Mouse (Mus musculus) hindbrain, embryonic 12.5 days (tissue): ENCODE measurements around the gene Nploc4. TPM values are rescaled to one million over a fixed set of nuclear protein-coding genes. Genes with fewer than 3 reads are reported as not detected.

ENCODE experiments used
- ATAC-seq: fragments of 200-750 bp; cut with Nextera tagmentation; 2 replicates; pipeline ENCODE4 v1.8.0; 2017; ENCODE audit warnings: moderate TSS enrichment; ENCODE audit not compliant: low FRiP score
- H3K27ac ChIP-seq: fragments of 300-500 bp; sonication (generic); 2 replicates; pipeline ENCODE4 v1.5.1; 2016; ENCODE audit warnings: mild to moderate bottlenecking
- H3K27me3 ChIP-seq: fragments of 300-500 bp; sonication (generic); 2 replicates; pipeline ENCODE4 v1.6.1; 2016; ENCODE audit warnings: mild to moderate bottlenecking
- H3K36me3 ChIP-seq: fragments of 300-500 bp; sonication (generic); 2 replicates; pipeline ENCODE4 v1.6.1; 2016; ENCODE audit warnings: mild to moderate bottlenecking
- H3K4me1 ChIP-seq: fragments of 300-500 bp; sonication (generic); 2 replicates; pipeline ENCODE4 v1.6.1; 2016
- H3K4me2 ChIP-seq: fragments of 300-500 bp; sonication (generic); replicated peaks from 2 replicates; pipeline ENCODE4 v1.6.1; 2016; ENCODE audit warnings: mild to moderate bottlenecking
- H3K4me3 ChIP-seq: fragments of 300-500 bp; sonication (generic); 2 replicates; pipeline ENCODE4 v1.5.1; 2016; ENCODE audit warnings: mild to moderate bottlenecking
- H3K9ac ChIP-seq: fragments of 300-500 bp; sonication (generic); 2 replicates; pipeline ENCODE4 v1.6.1; 2016; ENCODE audit warnings: mild to moderate bottlenecking, moderate library complexity
- H3K9me3 ChIP-seq: fragments of 300-500 bp; sonication (generic); replicated peaks from 2 replicates; pipeline ENCODE4 v1.6.1; 2016; ENCODE audit warnings: mild to moderate bottlenecking
- WGBS: fragments of 180-500 bp; shearing (Covaris S2); methylation state at CpG from one replicate; pipeline ENCODE4 v1.1.7; 2016; 5-methylcytosine and 5-hydroxymethylcytosine counted together
- polyA plus RNA-seq: library from polyadenylated mRNA; unstranded; fragments of >200 nt; fragmentation: Nextera tagmentation; extraction: Ambion mirVana; gene quantifications from 2 replicates; pipeline ENCODE4 v1.2.1, GENCODE M21; 2016

Nploc4 gene
- polyA plus RNA-seq: 51.4 and 51.5 TPM in 2 replicates

GRCm38 (mm10) chr11:120437152-120437856, at the start of gene Nploc4:
Gene Nploc4 (minus strand): TSS chr11:120437708.
- peaks cover 19% of the 10 kb centered on the region for H3K36me3 ChIP-seq
- H3K4me3 ChIP-seq: peak within 1 kb of the TSS; percentile 100
- no peaks in the 10 kb centered on the region for H3K9me3 ChIP-seq
- peak within 1 kb of the TSS; percentile 86 for H3K27ac ChIP-seq
- H3K9ac ChIP-seq: peak within 1 kb of the TSS; percentile 98
- peak within 1 kb of the TSS; percentile 93 for H3K4me2 ChIP-seq
- under 1% methylated on average over 60 of the region's 77 CpGs for WGBS
- peaks cover 14% of the 10 kb centered on the region for H3K4me1 ChIP-seq
- H3K27me3 ChIP-seq: no peaks in the 10 kb centered on the region
- ATAC-seq: peak; percentile 83

GRCm38 (mm10) chr11:120485251-120485650, 47.7 kb upstream of the Nploc4 start:
- WGBS: 13% methylated on average over 10 of the region's 10 CpGs
- ATAC-seq: no peak
- peaks cover 64% of the 10 kb centered on the region for H3K36me3 ChIP-seq

GRCm38 (mm10) chr11:120484265-120484981, 46.9 kb upstream of the Nploc4 start, which contains the start of gene Mrpl12:
Gene Mrpl12 (plus strand): TSS chr11:120484613.
- no peaks in the 10 kb centered on the region for H3K9me3 ChIP-seq
- peak within 1 kb of the TSS; percentile 92 for H3K9ac ChIP-seq
- H3K4me2 ChIP-seq: peak within 1 kb of the TSS; percentile 93
- peak; percentile 96 for ATAC-seq
- H3K4me3 ChIP-seq: peak within 1 kb of the TSS; percentile 97
- H3K36me3 ChIP-seq: peaks cover 72% of the 10 kb centered on the region
- peaks cover 19% of the 10 kb centered on the region for H3K4me1 ChIP-seq
- no peaks in the 10 kb centered on the region for H3K27me3 ChIP-seq
- WGBS: under 1% methylated on average over 60 of the region's 60 CpGs
- H3K27ac ChIP-seq: peak within 1 kb of the TSS; percentile 89

More at GRCm38 (mm10) chr11:120485251-120485650, 47.7 kb upstream of the Nploc4 start:
- no peak overlapping the region for H3K27ac ChIP-seq
- no peaks in the 10 kb centered on the region for H3K9me3 ChIP-seq
- no peaks in the 10 kb centered on the region for H3K27me3 ChIP-seq
- H3K4me1 ChIP-seq: peaks cover 22% of the 10 kb centered on the region
- H3K4me2 ChIP-seq: peak overlapping the region; percentile 93
- H3K4me3 ChIP-seq: peak overlapping the region; percentile 97
- peak overlapping the region; percentile 92 for H3K9ac ChIP-seq

GRCm38 (mm10) chr11:120483448-120483934, 46.0 kb upstream of the Nploc4 start:
- H3K27ac ChIP-seq: peak overlapping the region; percentile 89
- H3K36me3 ChIP-seq: peaks cover 76% of the 10 kb centered on the region
- H3K27me3 ChIP-seq: no peaks in the 10 kb centered on the region
- no peak for ATAC-seq
- H3K9ac ChIP-seq: peak overlapping the region; percentile 92
- peak overlapping the region; percentile 93 for H3K4me2 ChIP-seq
- no peaks in the 10 kb centered on the region for H3K9me3 ChIP-seq
- 93% methylated on average over 7 of the region's 7 CpGs for WGBS
- H3K4me1 ChIP-seq: peaks cover 18% of the 10 kb centered on the region
- peak overlapping the region; percentile 97 for H3K4me3 ChIP-seq

GRCm38 (mm10) chr11:120472052-120472451, 34.5 kb upstream of the Nploc4 start:
- H3K9me3 ChIP-seq: no peaks in the 10 kb centered on the region
- peaks cover 74% of the 10 kb centered on the region for H3K36me3 ChIP-seq
- no peak for ATAC-seq
- no peak overlapping the region for H3K9ac ChIP-seq
- no peaks in the 10 kb centered on the region for H3K27me3 ChIP-seq
- no peak overlapping the region for H3K4me2 ChIP-seq
- H3K27ac ChIP-seq: no peak overlapping the region
- WGBS: 97% methylated on average over 6 of the region's 6 CpGs
- H3K4me3 ChIP-seq: no peak overlapping the region
- peaks cover 9% of the 10 kb centered on the region for H3K4me1 ChIP-seq

GRCm38 (mm10) chr11:120467736-120468092, 30.2 kb upstream of the Nploc4 start:
- WGBS: 1% methylated on average over 33 of the region's 33 CpGs
- Histone ChIP-seq H3K4me1 (peaks cover 21% of the 10 kb centered on the region), H3K9ac (peak overlapping the region; percentile 93), H3K4me3 (peak overlapping the region; percentile 84), H3K36me3 (peaks cover 56% of the 10 kb centered on the region), H3K4me2 (peak overlapping the region; percentile 98), H3K9me3 (no peaks in the 10 kb centered on the region), H3K27ac (peak overlapping the region; percentile 71; the same call in 1 of the 2 replicates), H3K27me3 (no peaks in the 10 kb centered on the region)
- ATAC-seq: peak; percentile 68

- H3K9ac ChIP-seq: peak within 1 kb of the TSS; percentile 93
- 1% methylated on average over 53 of the region's 54 CpGs for WGBS
- peaks cover 21% of the 10 kb centered on the region for H3K4me1 ChIP-seq
- peak within 1 kb of the TSS; percentile 98 for H3K4me2 ChIP-seq
- peaks cover 56% of the 10 kb centered on the region for H3K36me3 ChIP-seq
- peak within 1 kb of the TSS; percentile 89 for H3K27ac ChIP-seq
- H3K9me3 ChIP-seq: no peaks in the 10 kb centered on the region
- no peaks in the 10 kb centered on the region for H3K27me3 ChIP-seq
- peak; percentile 100 for ATAC-seq
- H3K4me3 ChIP-seq: peak within 1 kb of the TSS; percentile 84
Observed at GRCm38 (mm10) chr11:120467051-120467735, 29.7 kb upstream of the Nploc4 start, which contains the start of gene Arl16. Gene Arl16 (minus strand): TSS chr11:120467607.

GRCm38 (mm10) chr11:120465521-120465920, 28.0 kb upstream of the Nploc4 start:
- ATAC-seq: no peak
- Histone ChIP-seq H3K4me3 (0 out of 2 replicates have a peak overlapping the region, but pooled peaks have one; percentile 84), H3K27ac (no peak overlapping the region), H3K27me3 (no peaks in the 10 kb centered on the region), H3K4me2 (peak overlapping the region; percentile 98), H3K4me1 (peaks cover 21% of the 10 kb centered on the region), H3K9ac (peak overlapping the region; percentile 93; the same call in 1 of the 2 replicates), H3K9me3 (no peaks in the 10 kb centered on the region), H3K36me3 (peaks cover 56% of the 10 kb centered on the region)
- 92% methylated on average over 4 of the region's 4 CpGs for WGBS

- WGBS: 91% methylated on average over 5 of the region's 5 CpGs
- peaks cover 21% of the 10 kb centered on the region for H3K4me1 ChIP-seq
- peaks cover 53% of the 10 kb centered on the region for H3K36me3 ChIP-seq
- H3K27ac ChIP-seq: no peak overlapping the region
- no peak for ATAC-seq
- no peak overlapping the region for H3K4me2 ChIP-seq
- no peak overlapping the region for H3K4me3 ChIP-seq
- H3K9me3 ChIP-seq: no peaks in the 10 kb centered on the region
- no peaks in the 10 kb centered on the region for H3K27me3 ChIP-seq
- no peak overlapping the region for H3K9ac ChIP-seq
Observed at GRCm38 (mm10) chr11:120464365-120464764, 26.9 kb upstream of the Nploc4 start.

GRCm38 (mm10) chr11:120463536-120463935, 26.0 kb upstream of the Nploc4 start:
- H3K4me2 ChIP-seq: no peak overlapping the region
- H3K36me3 ChIP-seq: peaks cover 54% of the 10 kb centered on the region
- no peak overlapping the region for H3K27ac ChIP-seq
- no peaks in the 10 kb centered on the region for H3K27me3 ChIP-seq
- no peak for ATAC-seq
- 94% methylated on average over 2 of the region's 2 CpGs for WGBS
- H3K9ac ChIP-seq: no peak overlapping the region
- no peak overlapping the region for H3K4me3 ChIP-seq
- H3K4me1 ChIP-seq: peaks cover 26% of the 10 kb centered on the region
- H3K9me3 ChIP-seq: no peaks in the 10 kb centered on the region

- H3K4me1 ChIP-seq: peaks cover 20% of the 10 kb centered on the region
- H3K36me3 ChIP-seq: peaks cover 44% of the 10 kb centered on the region
- ATAC-seq: no peak
- 61% methylated on average over 6 of the region's 6 CpGs for WGBS
- H3K9ac ChIP-seq: peak overlapping the region; percentile 87
- no peak overlapping the region for H3K27ac ChIP-seq
- H3K4me2 ChIP-seq: peak overlapping the region; percentile 81
- peak overlapping the region; percentile 86 for H3K4me3 ChIP-seq
- no peaks in the 10 kb centered on the region for H3K9me3 ChIP-seq
- H3K27me3 ChIP-seq: no peaks in the 10 kb centered on the region
Observed at GRCm38 (mm10) chr11:120458847-120459597, 21.5 kb upstream of the Nploc4 start.
